Mouse (Mus musculus): ENCODE results near the gene Rps25.
"Not testable (repeated sequence)": the region's sequence is repeated elsewhere in the genome, so short reads cannot be mapped to it uniquely, and the experiment has no call there.

Rps25 gene

DNA sequence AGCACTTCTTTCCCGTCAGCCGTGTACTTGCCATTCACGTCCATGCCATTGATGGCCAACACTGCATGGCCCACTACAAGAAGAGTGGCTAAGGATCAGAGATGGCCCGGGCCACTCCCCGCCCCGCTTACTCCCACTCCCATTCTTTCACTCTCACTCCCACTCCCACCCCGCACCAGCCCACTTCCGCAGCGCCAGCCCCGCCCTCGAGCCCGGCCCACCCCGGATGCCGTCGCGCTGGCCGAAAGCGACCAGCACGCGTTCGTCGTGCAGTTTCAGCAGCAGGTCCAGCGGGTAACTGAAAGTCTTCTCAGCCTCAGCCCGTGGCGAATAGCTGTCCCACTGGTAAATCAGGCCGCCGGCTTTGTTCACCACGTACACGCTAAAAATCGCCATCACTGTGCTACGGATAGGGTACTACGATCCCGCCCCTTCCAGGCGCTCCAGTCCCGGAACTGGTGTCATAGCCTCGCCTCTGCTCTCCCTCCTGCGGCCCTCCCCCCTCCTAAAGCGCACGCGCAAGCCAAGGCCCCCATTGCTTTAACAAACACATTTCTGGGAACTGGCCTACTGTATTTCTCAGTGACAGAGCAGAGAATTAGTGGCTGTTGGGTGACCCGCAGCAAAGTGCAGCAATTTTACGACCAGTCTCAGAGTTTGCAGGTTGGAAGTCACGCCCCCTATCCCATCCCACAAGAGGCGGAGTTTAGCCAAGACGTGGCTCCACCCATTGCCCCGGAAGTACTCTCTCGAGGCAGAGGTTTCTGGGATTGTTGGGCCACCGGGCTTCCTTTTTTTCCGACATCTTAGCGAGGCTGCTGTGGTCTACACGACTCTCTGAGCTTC is at the start of gene Rps25, which contains the start of gene Trappc4:
Gene Rps25, plus strand, starts transcription at position 234 of the 846 bp plus-strand sequence.
Gene Trappc4, minus strand, starts transcription at position 695 of the 846 bp plus-strand sequence.
- peak; percentile 82 to 90 for DNase-seq (ENCODE audit: low read depth in 1 of 2, low spot score in 2 of 2)

DNA sequence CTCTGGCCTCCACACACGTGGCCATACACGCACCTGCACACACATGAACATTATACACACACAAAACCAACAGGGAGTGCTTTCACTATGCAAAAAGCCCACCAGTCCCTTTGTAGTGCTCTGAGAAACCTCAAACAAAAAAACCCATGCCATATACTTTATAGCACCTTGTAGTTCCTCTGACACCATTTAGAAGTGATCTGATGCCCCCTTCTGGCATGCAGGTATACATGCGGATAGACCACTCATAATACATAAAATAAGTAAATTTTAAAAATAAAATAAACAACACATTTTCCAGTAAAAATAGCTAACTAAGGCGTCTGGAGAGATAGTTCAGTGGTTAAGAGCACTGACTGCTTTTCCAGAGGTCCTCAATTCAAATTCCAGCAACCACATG is 49.7 kb upstream of the Rps25 start:
- DNase-seq (ENCODE audit: low read depth in 1 of 2, low spot score in 2 of 2) = no peak

DNA sequence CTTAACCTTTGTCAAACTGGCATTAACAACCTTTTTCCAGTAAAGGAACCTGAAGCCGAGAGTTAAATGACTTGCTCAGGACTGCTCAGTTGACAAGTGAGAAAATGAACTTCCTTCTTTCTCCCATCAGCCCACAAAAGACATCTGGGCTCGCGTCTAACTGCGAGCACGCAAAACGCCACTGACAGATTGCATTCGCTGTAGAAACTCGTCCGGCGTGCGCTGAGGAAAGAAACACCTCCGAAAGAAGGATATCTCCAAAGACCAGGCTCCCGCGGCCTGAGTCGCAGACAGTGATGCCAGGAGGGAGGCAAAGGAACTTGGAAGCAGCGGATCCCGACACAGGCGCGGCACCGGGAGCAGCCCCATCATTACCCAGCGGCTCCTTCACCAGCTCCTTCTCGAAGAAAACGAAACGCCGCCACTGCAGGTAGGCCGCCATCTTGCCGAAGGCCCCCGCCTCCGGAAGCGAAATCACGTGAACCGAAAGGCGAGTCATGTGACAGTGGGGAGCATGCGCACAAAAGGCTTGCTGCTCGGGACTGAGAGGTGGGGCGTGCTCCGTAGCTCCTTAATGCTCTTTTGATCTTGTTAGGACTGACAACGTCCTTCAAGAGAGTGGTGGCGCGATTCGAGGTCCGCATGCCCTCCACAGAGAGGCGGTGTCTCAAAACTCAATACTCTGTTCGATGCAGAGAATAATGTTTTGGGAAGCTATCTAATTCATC is 45.6 kb upstream of the Rps25 start, which contains the start of gene Vps11:
Gene Vps11, minus strand, starts transcription at position 481 of the 728 bp plus-strand sequence.
- DNase-seq (ENCODE audit: low read depth in 1 of 2, low spot score in 2 of 2) = peak; percentile 83 to 91

DNA sequence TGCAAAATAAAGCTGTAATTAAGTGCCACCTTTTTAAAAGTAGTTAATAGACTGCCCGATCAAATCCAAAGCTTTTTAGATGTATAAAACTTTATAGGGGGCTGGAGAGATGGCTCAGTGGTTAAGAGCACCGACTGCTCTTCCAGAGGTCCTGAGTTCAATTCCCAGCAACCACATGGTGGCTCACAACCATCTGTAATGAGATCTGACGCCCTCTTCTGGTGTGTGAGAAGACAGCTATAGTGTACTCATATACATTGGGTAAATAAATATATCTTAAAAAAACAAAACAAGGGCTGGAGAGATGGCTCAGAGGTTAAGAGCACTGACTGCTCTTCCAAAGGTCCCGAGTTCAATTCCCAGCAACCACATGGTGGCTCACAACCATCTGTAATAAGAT is 45.0 kb upstream of the Rps25 start:
- not testable (repeated sequence) for DNase-seq (ENCODE audit: low read depth in 1 of 2, low spot score in 2 of 2)

DNA sequence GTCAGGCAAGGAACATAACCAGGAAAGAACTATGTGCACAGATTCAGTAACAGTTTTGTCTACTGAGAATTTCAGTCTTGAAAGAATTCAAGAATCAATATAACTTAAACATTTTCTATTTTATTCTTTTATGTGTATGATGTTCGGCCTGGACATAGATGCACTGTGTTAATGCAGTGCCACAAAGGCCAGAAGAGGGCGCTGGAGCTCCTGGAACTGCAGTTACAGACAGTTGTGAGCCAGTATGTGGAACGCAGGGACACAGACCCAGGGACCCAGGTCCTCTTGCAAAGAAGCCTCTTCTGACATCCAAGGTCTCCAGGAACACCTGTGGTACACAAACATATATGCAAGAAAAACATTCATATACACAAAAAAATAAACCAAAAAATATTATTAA is 42.5 kb upstream of the Rps25 start:
- DNase-seq (ENCODE audit: low read depth in 1 of 2, low spot score in 2 of 2) = no peak

DNA sequence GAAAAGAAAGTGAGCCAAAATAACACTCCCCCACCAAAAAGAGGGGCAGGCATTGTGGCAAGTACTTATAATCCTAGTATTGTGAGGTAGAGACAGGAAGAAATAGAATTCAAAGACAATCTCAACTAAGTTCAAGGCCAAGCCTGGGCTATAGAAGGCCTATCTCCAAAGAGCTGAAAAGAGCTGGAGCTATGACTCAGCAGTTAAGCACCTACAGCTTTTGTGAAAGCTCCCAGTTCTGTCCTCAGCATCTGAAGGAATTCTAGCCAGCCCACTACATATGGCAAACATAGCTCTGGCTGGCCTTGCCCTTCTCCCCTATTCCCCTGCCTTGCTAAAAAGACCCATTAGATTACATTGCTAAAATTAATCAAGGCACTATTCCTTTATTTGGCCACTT is 33.6 kb upstream of the Rps25 start:
- no peak for DNase-seq (ENCODE audit: low read depth in 1 of 2, low spot score in 2 of 2)

DNA sequence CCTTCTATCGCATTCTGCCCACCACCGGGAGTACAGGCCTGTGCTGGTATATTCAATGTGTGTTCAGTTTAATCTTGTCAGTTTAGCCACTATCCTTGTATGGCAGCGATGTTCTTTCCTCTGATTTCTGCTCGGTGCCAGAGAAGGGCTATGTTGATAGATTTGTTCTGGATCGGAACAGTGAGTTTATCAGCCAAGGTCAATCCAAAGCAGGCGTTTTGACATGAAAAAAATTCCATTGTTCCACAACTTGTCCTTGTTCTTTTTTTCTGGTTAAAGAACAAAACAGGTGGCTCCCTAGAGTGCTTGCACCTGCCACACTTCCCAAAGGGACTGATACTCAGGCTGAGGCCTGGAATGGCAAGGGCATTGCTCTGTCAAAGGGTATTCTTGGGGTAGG is 30.8 kb upstream of the Rps25 start:
- DNase-seq (ENCODE audit: low read depth in 1 of 2, low spot score in 2 of 2) = no peak

DNA sequence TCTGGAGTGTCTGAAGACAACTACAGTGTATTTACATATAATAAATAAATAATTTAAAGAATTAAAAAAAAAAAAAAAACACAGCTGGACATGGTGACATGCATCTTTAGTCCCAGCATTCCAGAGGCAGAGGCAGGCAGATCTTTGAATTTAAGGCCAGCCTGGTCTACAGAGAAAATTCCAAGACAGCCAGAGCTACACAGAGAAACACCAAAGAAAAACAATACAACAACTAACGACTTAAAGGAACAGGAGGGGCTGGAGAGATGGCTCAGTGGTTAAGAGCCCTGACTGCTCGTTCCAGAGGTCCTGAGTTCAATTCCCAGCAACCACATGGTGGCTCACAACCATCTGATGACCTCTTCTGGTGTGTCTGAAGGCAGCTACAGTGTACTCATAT is 29.6 kb upstream of the Rps25 start:
- DNase-seq (ENCODE audit: low read depth in 1 of 2, low spot score in 2 of 2) = not testable (repeated sequence)

DNA sequence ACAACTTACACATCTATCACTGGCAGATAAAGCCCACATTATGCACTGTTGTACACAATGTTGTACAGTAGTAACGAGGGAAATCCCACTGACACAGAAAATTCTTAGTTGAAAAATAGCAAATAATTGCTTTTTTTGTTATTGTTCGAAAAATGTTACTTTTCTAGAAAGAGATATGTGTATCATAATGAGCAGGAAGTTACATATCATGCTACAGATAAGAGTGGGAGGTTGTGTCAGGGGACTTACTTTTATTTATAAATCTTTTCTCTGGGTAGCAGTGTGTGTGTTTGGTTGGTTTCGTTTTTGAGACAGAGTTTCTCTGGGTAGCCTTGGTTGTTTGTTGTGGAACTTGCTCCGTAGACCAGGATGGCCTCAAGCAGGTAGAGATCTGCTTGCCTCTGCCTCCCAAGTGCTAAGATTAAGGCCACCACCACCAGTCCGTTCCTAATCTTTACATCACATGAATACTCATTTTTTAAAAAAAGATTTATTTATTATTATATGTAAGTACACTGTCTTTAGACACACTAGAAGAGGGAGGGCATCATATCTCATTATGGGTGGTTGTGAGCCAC is 28.7 kb upstream of the Rps25 start:
- no peak for DNase-seq (ENCODE audit: low read depth in 1 of 2, low spot score in 2 of 2)

DNA sequence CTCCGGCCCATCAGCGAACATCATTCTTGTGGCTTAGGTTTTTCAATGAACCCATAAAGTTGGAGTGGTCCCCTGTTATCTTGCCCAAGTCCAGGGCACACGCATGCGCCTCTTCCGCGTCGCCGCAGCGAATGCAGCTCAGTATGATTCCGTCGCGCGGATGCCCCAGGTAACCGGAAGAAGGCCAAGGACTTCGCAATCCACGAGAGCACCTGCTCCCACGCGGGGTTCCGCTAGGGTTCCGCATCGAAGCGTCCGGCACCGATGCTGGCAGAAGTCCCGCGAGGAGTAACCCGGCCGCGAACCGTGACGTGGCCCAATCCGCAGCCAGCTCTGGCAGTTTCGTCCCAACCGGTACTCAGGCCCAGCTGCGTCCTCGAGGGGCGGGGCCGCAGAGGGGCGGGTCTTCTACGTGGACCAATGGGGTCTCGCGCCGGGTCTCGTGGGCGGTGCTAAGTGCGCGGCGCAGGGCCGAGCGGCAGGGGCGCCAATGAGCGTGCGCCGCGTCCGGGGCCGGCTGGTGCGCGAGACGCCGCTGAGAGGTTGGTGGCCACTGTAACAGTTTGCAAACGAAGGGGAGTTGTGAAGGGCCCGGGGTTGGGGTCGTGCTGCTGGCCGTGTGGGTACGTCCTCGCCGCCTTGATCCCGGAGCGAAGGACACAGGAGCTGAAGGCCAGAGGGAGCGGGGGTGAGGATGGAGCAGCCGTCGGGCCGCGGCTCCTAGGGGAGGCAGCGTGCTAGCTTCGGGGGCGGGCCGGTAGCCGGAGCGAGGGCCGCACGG is 27.7 kb upstream of the Rps25 start, which contains the start of gene Hyou1:
Gene Hyou1, plus strand, starts transcription at position 437 of the 781 bp plus-strand sequence.
- peak; percentile 99 to 100 for DNase-seq (ENCODE audit: low read depth in 1 of 2, low spot score in 2 of 2)

DNA sequence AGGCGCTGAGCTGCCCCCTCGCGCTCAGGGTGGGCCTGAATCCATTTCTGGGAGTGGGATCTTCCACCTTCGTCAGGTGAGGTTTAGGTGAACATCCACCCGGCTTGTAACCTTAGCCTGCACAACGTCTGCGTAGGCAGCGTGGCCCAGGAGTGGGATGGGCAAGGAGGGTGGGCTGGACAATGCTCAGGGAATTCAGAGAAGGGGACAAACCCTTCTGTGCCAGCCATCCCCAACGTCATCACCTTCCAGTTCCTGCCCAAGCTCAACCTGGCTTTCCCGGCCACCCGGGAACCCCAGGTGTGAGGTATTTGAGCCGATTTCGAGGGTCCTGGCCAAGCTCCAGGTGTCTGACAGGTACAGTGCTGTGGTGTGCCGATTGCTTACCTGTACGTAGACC is 27.1 kb upstream of the Rps25 start:
- DNase-seq (ENCODE audit: low read depth in 1 of 2, low spot score in 2 of 2) = no peak

DNA sequence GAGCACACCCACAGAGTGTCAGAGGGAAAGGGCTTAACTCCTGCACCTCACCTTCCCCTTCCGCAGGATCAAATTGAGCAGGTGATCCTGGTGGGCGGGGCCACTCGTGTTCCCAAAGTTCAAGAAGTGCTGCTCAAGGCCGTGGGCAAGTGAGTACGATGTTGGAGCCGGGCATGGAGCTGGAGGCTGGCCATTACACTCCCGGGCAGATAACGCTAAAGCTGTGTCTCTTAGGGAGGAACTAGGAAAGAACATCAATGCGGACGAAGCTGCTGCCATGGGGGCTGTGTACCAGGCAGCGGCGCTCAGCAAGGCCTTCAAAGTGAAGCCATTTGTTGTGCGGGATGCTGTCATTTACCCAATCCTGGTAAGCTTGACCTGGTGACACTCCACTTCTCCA is 22.3 kb upstream of the Rps25 start:
- no peak for DNase-seq (ENCODE audit: low read depth in 1 of 2, low spot score in 2 of 2)

DNA sequence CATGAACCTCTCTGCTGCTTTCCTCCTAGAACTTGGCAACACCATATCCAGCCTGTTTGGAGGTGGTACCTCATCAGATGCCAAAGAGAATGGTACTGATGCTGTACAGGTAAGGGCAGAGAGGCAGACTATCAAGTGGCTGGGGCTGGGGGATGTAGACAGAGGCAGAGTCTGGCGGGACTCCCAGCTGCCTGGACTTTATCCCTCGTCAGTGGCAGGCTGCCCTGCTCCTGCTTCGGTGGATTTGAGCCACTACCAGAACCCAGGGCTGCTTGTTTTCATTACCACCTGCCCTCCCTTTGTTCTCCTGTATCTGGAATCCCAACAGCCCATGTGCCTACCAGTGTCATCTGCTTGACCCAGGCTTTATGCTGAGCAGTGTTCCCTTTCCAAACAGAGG is 19.7 kb upstream of the Rps25 start:
- no peak for DNase-seq (ENCODE audit: low read depth in 1 of 2, low spot score in 2 of 2)

DNA sequence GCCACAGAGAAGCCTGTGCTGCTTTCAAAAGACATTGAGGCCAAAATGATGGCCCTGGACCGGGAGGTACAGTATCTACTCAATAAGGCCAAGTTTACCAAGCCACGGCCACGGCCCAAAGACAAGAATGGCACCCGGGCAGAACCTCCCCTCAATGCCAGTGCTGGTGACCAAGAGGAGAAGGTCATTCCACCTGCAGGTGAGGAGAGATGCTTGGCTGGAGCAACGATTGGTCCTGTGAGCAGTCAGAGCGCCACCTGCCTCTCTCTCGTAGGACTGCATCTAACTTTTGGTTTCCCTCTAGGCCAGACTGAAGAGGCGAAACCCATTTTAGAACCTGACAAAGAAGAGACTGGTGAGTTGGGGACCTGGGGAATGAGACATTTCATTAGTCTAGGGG is 17.7 kb upstream of the Rps25 start:
- DNase-seq (ENCODE audit: low read depth in 1 of 2, low spot score in 2 of 2) = no peak

DNA sequence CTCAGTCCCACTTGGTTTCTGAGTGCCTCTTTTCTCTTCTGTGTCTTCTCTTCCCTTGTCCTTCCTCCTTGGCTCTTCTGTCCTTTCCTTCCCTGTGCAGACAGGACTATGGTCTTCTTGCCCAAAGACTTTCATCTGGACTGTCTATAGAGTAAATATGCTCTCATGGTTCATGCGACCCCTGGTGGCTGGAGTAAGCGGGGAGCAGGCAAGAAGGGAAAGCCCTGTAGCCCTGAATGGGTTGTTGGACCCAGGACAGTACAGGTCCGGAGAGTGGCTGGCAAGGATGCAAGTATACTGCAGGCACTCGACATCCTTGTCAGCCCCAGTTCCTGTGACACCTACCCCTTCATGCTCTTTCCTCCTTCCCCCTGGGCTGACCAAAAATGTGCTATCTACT is 15.5 kb upstream of the Rps25 start:
- DNase-seq (ENCODE audit: low read depth in 1 of 2, low spot score in 2 of 2) = peak in 1 of 2 experiments; percentile 50

DNA sequence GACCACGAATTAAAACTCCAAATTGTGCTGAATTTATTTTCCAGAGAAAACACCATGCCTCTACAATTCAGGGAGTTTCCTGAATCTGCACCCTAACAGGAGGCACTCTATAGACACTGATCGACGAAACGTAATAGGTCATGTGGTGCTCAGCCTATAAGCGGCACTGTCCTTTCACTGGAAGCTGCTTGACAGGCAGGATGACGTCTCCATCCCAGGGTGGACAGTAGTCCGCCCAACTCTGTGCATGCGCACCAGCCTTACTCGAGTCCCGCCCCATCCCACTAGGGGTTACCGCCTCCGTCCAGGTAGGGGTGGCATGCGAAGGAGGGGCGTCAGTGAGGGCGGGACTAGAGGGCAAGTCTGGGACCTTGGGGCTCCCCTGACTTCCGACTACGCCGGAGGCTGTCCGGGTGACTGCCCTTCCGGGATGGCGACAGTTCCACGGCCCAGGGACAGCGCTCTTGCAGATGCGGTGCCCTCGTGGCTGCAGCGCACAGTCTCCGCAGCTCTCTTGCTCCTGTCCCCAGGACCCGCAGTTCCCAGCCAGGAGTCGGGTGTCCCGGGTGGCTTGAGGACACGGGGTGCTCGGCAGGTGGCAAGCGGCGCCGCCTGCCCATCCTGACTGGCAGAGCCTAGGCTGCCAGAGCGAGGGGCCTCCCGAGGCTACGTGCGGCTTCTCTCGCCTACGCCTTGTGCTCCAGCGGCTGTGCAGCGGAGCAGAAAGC is 10.1 kb upstream of the Rps25 start, which contains the start of gene Slc37a4:
Gene Slc37a4, plus strand, starts transcription at position 169 of the 728 bp plus-strand sequence.
- DNase-seq (ENCODE audit: low read depth in 1 of 2, low spot score in 2 of 2) = peak; percentile 97

DNA sequence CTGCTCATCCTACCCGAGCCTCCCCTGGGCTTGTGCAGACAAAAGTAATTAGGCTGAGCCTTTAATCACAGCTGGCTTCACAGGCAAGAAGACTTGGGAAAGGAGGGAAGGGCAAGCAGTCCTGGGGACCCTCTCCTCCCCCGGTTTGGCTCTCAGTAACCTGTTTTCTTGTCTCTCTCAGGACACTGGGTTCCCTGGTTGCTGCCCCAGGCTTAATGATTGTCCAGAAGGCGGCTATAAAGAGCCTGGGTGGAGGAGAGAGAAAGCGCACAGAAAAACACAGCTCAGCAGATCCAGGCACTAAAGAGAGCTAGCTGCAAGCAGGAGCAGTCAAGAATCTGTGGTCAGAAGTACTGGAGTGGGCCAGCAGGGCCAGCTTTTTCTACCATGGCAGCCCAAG is 8.9 kb upstream of the Rps25 start:
- no peak for DNase-seq (ENCODE audit: low read depth in 1 of 2, low spot score in 2 of 2)

DNA sequence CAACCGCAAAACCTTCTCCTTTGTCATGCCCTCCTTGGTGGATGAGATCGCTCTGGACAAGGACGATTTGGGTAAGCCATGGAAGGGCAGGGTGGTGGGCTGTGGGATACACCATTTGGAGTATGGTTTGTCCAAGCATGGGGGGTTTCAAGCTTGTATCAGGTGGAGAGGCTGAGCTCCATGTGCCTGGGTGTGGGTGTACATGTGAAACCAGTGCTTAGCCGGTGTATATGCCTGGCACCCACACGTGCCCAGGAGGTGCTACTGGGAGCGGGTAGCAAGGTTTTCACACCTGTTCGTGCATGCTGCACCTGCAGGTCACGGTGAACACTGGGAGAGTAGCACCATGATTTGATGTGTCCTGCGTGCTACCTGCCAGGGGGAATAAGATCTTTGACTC is 8.4 kb upstream of the Rps25 start:
- DNase-seq (ENCODE audit: low read depth in 1 of 2, low spot score in 2 of 2) = no peak

DNA sequence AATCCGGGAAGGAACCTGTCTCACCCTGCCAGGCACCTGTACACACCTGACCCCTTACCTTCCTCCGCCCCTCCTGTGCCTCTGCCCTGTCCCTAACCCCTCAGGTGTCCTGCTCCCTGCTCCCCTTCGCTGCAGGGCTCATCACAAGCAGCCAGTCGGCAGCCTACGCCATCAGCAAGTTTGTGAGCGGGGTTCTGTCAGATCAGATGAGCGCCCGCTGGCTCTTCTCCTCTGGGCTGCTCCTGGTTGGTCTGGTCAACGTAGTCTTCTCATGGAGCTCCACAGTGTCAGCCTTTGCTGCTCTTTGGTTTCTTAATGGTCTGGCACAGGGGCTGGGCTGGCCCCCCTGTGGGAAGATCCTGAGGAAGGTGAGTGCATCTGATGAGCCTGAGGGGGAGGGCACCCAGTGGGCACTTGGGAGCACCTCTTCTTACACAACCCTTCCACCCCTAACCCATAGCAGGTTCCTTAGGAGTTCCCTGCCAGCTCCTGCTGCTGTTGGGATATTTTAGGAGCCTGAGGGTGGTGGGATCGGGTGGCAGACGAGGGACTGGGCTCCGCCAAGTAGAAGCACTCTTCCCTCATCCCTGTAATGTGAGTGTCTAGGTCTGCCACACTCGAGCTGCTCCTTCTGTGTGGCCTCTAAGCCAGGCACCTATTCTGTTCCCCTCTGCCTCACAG is 7.7 kb upstream of the Rps25 start:
- no peak for DNase-seq (ENCODE audit: low read depth in 1 of 2, low spot score in 2 of 2)

DNA sequence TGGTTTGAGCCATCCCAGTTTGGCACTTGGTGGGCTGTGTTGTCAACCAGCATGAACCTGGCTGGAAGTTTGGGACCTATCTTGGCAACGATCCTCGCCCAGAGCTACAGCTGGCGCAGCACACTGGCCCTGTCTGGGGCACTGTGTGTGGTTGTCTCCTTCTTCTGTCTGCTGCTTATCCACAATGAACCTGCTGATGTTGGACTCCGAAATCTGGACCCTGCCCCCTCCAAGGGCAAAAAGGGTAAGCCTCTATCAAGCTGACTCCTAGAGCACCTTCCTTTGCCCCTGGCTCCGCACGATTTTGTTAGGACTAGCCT is 7.2 kb upstream of the Rps25 start:
- DNase-seq (ENCODE audit: low read depth in 1 of 2, low spot score in 2 of 2) = no peak
